Mouse (Mus musculus) kidney, adult 11 months (tissue): ENCODE data around the gene Tshz2.

Experiments used
- DNase-seq: peaks from one replicate; pipeline ENCODE4 v3.0.0; 2022

Tshz2 gene

DNA sequence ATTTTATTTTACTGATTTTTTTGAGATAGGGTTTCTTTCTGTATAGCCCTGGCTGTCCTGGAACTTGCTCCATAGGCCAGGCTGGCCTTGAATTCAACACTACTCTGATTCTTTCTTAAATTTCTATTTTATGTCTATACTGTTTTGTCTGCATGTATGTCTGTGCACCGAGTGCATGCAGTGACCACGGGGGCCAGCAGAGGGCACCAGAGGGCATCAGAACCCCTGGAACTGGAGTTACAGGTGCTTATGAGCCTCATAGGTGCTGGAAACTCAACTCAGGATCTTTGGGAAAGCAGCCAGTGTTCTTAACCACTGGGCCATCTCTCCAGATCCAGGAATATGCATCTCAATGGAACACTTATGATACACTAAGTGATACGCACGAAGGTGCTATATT, 427.3 kb downstream of the Tshz2 start:
- peak; percentile 13 for DNase-seq

DNA sequence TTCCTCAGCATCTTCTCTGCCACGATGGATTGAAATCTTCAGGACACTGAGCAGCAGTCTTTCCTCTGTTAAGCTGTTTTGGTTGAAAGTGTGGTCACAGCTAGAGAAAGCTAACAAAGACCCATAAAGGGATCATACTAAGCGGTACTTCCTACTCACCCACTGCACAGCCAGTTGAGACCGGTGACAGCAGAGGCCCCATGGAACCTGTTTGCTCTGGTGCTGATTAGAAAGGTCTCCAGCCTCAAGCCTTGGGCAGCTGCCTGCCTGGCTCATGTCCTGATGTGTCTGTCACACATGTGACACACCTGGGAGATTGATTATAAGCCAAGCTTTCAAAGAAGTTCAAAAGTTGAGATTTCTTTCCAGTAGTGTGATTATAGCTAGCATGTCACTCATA, 429.6 kb downstream of the Tshz2 start:
- DNase-seq: no peak

DNA sequence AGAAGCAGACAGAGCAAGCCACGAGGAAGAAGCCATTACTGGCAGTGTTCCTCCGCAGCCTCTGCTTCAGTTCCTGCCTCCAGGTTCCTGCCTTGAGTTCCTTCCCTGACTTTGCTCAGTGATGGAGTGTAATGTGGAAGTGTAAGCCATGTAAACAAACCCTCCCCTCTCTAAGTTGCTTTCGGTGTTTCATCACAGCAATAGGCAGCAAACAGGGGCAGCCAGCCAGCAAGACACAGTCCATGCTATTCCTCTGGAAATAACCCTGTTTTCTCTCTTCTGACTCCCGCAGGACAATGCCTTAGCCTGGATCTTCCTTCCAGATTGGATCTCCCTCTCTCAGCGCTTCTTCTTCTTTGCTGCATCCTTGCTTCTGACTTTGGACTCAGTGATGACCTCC, 437.2 kb downstream of the Tshz2 start:
- DNase-seq: no peak

DNA sequence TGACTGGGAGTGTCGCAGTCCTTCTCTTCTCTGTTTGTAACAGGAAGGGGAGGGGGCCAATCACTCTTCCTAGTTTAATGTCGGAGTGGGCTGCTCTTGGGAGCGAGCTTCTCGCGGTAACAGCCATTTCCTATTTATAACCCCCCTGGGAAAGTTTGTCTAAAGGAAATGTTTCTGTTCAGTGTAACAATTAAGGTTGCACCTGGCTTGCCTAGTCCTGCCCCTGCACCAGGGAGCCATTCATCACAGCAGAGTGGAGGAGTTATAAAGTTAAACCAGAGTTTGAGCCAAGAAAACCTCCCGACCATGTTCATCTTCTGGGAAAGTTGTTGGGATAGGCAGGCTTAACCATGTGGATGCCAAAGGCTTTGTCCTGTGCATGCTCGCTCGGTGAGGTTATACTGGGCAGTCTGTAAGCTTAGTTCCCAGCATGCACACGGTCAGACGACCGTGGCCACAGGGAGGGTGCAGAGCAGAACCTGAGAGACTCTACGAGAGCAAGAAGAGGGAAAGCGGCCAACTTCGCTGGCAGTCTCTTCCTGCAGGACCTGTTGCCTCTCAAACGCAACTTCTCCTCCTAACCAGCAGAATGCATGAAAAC, 437.9 kb downstream of the Tshz2 start:
- no peak for DNase-seq

DNA sequence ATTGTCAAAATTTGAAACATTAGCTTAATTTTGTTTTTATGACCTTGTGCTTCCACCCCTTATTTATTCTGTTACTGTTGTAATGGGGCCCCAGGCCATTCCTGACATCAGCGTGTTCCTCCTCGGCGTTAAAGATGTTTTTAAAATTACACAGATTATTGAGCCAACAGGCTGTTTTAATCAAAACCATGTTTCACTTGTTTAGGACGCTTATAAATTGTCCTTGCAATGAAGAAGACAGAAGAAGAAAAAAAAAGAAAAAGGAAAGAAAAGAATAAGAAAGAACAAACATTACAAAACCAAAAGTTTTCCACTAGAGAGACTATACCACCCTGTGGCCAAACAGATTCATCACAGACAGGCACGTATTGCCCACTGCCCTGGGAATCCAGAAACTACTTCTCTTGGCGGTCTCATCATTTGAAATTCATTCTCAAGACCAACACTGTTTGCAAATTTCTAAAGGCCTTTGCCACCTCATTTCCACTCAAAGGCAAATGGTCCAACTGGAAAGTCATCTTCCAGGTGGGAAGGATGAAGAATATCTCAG, 444.2 kb downstream of the Tshz2 start:
- DNase-seq: no peak

DNA sequence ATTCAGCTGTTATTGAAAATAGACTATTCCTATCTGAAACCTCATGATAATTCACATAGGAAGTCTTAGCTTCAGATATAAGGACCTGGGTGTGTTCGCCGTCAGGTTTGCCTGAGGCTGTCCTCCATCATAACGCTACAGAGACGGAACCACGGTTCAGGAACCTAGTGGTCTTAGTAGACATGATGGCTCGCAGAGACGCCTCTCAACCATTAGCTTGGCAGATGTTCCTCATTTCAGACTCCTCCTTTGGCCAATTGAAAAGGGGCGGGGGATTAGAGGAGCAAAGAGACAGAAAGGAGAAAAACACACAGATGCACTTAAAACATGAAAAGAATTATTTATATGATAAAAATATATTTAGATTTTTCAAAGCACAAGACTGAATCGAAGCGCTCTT, 445.2 kb downstream of the Tshz2 start:
- DNase-seq: no peak

DNA sequence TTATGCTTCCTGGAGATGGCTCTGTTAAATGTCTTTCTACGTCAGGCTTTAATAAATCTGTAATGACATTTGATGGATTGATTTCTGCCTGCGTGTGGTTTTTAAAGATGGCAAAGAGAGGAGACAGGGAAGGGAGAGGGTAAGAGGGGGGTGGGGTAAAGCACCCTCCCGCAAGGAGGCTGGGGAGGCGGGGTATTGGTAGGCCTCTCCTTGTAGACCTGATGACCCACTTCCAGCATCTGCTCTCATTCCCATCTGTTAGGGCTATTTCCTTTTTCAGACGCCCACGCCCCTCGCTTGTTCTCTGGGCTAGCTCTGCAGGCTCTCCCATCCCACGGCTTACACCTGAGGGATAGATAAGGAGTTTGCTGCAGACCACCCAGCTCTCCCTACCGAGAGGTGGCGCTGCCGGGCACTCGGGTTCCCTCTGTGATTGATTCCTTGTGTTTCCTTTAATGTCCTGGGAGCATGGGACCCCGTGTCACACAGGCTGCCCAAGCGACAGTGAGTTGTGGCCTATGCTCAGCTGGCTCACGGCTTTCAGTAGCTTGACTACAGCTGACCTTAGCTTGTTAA, 445.7 kb downstream of the Tshz2 start:
- DNase-seq: no peak

DNA sequence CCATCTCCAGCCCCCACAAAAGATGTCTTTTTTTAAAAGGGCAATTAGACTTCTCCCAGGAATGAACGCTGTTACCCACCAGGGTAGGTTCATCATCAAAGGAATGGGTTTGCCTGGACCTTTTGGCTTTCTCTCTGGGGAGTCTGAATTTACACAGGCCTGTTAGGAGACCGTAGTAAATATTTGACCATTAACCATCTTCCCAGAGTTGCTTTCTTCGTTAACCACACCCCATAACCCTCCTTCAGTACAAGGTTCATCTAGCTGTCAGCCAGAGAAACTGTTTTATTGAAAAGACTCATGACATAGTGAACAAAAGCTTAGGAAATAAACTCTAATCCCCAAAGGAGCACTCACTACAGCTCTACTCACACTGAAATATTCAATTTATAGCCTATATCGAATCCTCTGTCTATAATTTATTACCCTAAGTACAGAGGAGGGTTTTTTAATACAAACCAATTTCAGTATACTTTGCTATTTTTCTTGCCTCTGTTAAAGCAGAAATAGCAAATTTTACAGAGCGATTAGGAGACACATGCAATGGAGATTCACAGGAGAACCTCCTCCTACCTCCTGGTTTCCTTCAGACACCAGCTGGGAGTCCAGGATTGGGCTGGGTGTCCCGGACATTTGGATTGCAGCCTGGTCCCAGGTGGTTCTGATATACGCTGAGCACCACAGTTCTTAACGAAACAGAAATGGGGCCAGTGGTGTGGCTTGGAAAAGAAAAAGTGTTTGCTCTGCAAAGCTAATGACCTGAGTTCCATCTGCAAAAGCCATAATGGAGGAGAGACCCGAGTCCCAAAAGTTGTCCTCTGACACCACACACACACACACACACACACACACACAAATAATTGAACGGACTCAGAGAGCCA, 459.0 kb downstream of the Tshz2 start:
- DNase-seq: peak; percentile 34

DNA sequence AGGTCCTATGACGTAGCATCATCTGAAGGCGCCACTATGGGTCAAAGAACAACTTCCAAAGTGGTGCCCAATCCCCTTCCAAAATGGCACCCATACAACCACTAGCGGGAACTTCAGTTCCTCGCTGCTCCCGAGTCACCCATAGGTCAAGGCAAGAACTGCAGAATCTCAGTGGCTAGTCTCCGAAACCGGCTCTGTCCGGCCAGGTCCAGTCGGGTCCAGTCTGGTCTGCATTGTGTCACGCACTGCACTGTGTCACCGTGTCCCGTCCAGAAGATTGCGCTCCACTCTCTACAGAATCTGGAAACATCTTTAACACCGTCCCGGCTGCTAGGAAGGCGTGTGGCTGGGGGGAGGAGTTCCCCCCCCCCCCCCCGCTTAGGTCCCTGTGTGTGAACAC, 461.4 kb downstream of the Tshz2 start:
- DNase-seq: no peak

DNA sequence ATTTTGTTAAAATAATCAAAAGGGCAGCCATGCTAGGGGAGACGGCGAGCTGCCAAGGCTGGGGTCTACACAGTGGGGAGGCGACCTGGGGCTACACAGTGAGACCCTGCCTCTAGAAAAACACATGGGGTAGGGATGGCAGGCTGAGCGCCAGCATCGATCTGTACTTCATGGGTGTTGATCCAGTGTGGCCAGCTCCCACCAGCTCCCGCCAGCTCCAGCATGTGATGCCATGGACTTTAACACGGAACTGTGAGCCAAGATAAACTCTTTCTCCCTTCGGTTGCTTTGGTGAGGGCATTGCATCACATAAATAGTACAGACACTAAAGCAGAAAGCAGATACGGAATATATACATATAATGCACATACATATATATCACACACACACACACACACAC, 462.1 kb downstream of the Tshz2 start:
- peak; percentile 42 for DNase-seq

DNA sequence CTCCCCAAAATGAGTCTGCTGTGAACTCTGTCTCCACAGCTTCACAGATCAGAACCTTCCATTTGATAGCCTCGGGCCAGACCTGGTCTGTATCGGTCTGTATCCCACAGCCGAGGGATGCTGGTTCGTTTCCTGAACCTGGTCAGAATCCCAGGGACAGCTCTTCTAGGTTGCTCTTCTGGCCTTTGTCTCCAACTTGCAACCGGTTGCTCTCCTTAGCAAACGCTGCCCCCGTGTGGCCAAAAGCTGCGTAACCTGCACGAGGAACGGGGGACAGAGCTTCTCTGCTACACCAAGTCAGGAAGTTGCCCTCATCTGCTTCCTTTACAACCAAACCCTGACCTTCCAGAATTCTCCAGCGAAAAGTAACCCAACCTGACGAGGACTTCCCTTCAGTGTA, 468.3 kb downstream of the Tshz2 start:
- peak; percentile 70 for DNase-seq

DNA sequence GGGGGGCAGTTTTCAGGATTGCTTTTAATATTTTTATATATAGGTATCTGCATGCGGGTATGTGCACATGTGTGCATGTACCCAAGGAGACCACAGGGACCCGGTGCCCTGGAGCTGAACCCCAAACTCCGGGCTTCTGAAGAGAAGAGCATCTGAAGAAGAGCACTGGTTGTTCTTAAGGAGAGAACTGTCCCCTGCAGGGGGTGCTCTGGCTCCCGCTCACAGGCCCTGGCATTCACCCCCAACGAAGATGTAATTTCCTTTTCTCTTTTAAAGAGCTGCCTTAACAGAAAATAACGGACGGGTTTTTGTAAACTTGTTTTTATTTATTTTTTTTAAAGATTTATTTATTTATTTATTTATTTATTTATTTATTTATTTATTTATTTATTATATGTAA, 469.1 kb downstream of the Tshz2 start:
- no peak for DNase-seq

DNA sequence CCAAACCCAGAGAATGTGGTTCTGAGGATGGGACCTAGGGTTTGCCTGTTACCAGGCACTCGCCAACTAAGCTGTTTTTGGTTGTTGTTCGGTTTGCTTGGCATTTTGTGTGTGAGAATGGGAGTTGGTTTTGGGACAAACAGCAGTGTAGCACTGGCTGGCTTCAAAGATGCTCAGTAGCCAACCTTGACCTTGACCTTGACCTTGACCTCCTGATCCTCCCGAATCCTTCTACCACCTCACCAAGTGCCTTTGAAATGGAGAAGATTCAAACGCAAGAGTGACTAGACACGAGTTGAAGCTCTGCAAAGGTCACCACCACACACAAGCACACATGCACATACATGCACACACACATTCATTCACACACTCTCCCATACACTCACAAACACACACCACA, 470.5 kb downstream of the Tshz2 start:
- no peak for DNase-seq

DNA sequence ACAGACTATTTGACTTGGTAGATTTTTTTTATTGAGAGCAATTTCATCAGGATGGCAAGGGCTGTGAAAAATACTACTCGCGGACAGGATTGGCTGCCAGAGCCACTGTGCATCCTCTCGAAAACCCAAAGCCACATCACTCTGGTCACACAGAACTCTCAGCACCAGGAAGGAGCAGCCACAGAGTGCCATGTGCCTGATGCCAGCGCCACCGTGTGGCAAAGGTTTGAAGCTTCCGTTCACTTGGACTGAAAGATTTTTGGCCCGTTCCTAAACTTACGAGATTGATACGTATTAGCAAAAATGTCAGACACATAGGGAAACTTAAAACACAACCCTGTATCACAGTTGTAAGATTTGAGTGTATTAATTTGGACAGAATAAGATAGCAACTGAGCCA, 471.0 kb downstream of the Tshz2 start:
- DNase-seq: no peak

DNA sequence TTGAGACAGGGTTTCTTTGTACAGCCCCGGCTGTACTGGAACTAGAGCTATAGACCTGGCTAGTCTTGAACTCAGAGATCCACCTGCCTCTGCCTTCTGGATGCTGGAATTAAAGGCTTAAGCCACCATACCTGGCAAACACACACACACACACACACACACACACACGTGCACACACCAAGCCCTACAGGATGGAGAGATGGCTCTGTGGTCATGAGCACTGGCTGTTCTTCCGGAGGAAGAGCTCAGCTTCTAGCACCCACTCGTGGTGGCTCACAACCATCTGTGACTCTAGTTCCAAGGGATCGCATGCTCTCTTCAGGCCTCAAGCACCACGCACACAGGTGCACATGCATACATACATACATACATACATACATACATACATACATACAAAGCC, 471.6 kb downstream of the Tshz2 start:
- no peak for DNase-seq

DNA sequence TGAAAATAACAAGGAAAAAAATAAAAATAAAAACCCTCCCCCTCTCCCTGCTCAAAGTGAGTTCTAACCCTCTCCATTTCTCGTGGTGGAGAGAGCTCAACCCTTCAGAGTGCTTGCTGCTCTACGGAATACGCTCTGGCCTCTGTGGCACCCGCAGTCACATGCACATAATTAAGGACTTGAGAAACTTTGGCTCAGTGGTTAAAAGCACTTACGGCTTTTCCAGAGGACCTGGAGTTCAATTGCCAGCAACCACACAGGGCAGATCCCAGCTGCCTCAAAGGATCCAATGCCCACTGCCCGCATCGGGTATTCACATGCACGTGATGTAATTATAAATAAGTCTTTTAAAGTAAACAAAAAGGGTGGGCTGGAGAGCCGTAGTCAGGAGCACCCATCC, 473.2 kb downstream of the Tshz2 start:
- DNase-seq: no peak

DNA sequence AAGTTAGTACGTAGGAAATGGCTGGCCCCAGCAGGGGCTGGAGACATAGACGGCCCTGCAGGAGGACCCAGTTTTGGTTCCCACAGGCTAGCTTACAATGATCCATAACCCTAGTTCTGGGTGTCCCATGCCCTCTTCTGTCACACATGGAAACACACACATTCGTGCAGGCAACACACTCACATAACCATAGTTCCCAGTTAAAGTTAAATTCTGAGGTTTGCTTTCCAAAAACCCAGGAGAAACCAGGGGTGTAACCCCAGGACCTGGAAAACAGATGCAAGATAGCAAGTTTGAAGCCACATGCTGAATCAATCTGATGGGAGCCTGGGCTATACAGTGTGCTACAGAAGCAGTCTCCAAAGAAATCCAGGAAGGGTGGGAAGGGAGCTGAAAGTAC, 475.0 kb downstream of the Tshz2 start:
- DNase-seq: no peak

DNA sequence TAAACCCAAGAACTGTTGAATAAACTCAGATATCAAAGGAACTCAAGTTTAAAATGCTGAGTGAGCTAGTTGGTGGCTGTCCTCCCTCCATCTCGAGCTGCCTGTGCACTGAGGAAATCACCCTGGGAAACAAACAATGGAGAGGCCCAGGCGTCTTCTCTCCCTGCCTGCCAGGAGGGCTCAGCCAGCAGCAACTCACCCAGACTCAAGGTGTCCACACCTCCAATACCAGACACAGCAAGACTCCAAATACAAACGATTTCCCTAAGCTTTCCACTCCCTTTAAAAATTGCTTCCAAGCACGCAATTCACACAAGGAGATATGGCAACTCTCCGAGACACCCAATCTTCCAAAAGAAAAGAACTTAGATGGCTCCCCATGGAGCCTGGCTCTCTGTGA, 476.7 kb downstream of the Tshz2 start:
- no peak for DNase-seq

DNA sequence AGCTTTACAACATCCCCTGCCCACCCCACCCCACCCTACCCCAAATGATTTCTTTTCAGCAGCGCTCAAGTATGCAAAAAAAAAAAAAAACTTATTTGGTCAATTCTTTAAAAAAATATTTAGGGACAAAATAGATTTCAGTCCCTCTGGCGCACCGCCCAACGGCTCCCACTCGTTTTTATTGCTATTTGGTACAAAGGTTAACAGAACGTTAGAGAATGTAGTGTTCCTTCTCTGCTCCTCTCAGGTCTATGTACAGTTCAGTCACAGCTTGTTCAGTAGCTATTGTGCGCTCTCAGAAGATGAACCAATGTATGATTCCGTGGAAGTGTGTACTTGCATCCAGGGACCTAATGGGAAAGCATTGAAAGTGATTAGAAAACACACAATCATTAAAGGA, 477.5 kb downstream of the Tshz2 start:
- DNase-seq: no peak

DNA sequence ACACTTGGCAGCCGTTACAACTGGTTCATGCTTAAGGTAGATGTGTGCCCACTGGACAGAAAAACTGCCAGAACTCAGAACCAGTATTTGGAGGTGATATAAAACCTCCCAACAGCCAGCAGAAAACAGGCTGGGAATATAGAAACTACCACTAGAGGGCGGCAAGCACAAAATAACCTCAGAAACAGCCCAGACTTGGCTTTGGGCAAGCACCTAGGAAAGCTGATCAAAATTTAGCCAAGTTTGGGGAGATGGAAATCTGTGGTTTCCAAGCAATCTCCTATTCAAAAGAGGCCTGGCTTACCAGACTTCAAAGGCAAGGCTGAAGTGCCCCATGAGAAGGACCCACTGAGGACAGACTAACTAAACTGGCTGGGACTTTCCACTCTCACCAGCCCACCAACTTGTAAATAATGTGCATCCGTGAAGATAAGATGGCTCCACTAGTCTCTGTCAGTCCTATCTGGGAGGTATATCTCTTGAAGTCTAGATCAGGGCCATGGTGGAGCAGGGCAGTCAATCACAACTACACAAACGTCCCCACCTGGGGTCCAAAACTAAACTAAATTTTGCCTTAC, 484.0 kb downstream of the Tshz2 start:
- peak; percentile 56 for DNase-seq

DNA sequence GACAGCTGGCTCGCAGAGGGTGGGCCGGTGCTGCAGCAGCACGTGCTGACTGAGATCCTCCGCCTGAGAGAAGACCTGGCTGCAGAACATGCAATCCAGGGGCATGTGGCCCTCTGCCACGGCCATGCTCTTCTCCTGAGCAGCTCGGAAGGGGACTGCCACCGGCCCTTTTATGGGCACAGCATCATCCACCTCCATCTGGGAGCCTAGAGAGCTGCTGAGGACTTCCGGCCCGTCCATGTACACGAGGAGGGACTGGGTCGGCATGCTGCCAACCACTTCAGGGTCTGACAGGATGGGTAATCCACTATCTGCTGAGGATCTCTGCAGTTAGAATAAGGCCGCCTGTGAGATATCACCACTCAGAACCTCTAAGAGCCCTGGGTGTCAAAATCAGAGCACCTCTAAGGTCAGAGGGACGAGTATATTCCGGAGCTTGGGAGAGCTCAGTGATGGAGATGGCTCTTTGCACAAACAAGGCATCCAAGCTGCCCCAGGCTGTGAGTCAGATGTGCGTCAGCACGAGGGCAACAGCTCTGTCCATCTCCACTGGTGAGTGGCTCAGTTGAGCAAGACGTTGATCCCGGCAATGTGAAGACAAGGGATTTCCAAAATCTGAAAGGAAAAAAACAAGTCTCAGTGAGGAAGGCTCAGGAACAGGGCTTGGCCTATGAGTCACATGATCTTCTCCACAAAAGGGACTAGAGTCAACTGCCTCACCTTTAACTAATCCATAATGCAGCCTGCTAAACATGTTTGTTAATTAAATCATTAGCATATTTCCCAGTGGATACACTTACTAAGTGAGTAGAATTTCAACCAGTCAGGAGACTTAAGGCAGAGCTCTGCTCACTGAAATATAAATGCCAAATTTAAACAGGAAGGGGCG, 487.6 kb downstream of the Tshz2 start:
- DNase-seq: no peak
